Mouse (Mus musculus) erythroid progenitor cell, adult 5-6 weeks (primary cell): ENCODE measurements around the gene Tubb4a. TPM values are rescaled to one million over a fixed set of nuclear protein-coding genes. Genes with fewer than 3 reads are reported as not detected.

Experiments
- ATAC-seq: replicated peaks from 2 replicates; pipeline ENCODE4 v1.8.0; 2016; ENCODE audit warnings: moderate number of reproducible peaks, mild to moderate bottlenecking, moderate TSS enrichment, inconsistent platforms; ENCODE audit not compliant: poor library complexity, low FRiP score, severe bottlenecking
- total RNA-seq, 2 experiments: library from RNA; stranded (forward) in 1 of 2; stranded (reverse) in 1 of 2; fragments of 150-400 nt in 1 of 2; fragments of 186-747, 209-891 nt in 1 of 2; gene quantifications; 2 replicates each; pipeline versions ENCODE4 v1.2.3 to v1.2.4; 2015 to 2017; ENCODE audit warnings: low replicate concordance in 2 of 2

Gene Tubb4a
- total RNA-seq, 2 experiments from 2014 or later: not detected

DNA sequence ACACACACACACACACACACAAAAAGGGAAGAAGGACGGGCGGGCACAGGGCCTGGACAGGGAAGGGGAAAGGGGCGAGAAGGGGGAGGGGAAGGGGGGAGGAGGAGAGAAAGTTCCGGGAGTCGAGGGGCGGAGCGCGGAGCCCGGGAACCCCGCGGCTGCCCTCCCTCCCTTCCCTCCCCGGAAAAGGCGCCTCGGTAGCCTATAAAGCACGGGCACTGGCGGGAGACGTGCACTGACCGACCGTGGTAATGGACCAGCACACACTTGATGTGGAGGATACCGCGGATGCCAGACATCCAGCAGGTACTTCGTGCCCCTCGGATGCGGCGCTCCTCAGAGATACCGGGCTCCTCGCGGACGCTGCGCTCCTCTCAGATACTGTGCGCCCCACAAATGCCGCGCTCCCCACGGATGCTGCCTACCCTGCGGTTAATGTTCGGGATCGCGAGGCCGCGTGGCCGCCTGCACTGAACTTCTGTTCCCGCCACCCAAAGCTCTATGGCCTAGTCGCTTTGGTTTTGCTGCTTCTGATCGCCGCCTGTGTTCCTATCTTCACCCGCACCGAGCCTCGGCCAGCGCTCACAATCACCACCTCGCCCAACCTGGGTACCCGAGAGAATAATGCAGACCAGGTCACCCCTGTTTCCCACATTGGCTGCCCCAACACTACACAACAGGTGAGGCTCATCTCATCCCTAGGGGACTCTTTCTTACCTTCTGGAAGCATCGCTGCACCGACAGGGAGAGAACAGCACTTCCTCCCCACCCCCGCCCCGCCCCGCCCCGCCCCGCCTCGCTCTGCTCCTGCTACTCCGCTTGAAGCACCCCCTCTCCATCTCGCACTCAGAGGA is 17.8 kb upstream of the Tubb4a start, which contains the start of gene Tnfsf9:
Gene Tnfsf9, plus strand, starts transcription at position 145 of the 854 bp plus-strand sequence.
- ATAC-seq: no peak

DNA sequence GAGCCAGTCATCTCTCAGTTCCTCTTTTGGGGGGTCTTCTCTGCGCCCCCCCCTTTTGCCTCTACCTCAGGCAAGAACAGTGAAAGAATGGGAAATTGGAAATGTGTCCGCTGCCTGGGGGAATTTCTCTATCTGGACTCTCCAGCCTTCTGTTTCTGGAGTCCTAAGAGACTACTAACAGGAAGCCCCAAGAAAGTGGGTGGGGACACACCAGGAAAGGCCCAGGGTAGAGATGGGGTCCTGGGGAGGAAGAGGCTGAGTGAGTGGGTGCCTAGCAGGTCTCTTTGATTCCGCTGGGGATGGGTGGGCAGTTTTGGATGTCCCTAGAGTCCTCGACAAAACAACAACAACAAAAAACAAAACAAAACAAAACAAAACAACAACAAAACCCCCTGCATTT is 16.9 kb upstream of the Tubb4a start:
- no peak for ATAC-seq

- ATAC-seq: no peak
Measured at GRCm38 (mm10) chr17:57102276-57102675, 14.7 kb upstream of the Tubb4a start.

DNA sequence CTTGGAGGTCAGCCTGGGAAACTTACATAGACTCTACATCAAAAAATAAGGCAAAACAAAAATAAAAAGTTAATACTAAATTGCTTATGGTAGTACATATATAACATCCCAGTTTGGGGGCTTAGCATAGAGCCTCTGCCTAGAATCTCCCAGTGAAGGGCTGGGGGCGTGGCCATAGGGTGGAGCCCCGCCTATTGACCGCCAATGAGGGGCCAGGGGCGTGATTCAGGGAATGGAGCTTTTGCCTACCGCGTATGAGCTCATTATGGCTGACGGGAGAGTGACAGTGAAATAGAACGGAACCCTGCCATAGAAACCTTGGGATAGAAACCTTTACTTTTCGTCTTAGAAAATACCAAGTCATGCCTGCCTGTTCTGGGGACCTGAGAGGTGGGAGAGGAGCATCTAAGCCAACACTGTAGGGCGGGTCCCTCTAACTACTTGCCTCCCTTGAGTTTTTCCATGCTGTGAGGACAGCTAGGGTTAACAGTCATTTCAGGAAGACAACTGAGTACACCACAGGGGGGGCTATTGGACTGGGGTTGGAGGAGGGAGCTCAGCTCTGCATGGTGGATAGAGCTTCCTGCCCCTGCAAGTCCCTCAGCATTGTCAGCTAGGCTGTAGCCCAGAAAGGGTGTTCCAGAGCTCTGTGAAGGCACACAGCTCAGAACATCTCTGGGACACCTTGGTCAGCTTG is 12.2 kb upstream of the Tubb4a start:
- ATAC-seq: no peak

GRCm38 (mm10) chr17:57098321-57098720 is 10.7 kb upstream of the Tubb4a start:
- ATAC-seq: no peak

- peak; percentile 60 for ATAC-seq
Measured at GRCm38 (mm10) chr17:57096623-57096920, 9.0 kb upstream of the Tubb4a start.

GRCm38 (mm10) chr17:57095855-57096622 is 8.5 kb upstream of the Tubb4a start:
- ATAC-seq: peak; percentile 68

DNA sequence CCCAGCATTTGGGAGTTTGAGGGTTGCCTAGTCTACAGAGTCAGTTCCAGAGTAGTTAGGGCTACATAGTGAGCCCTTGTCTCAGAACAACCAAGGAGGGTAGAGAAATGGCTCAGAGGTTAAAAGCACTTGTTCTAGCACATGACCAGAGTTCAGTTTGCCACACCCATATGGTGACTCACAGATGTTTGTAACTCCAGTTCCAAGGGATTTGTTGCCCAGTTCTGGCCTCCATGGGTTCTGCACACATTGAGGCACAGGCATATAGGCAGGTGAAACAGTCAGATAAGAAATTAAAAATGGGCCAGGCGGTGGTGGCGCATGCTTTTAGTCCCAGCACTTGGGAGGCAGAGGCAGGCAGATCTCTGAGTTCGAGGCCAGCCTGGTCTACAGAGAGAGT is 6.6 kb upstream of the Tubb4a start:
- ATAC-seq: no peak

- ATAC-seq: no peak
Measured at GRCm38 (mm10) chr17:57085970-57086757, 1.4 kb downstream of the Tubb4a start.

GRCm38 (mm10) chr17:57082481-57082880 is 5.1 kb downstream of the Tubb4a start:
- no peak for ATAC-seq

DNA sequence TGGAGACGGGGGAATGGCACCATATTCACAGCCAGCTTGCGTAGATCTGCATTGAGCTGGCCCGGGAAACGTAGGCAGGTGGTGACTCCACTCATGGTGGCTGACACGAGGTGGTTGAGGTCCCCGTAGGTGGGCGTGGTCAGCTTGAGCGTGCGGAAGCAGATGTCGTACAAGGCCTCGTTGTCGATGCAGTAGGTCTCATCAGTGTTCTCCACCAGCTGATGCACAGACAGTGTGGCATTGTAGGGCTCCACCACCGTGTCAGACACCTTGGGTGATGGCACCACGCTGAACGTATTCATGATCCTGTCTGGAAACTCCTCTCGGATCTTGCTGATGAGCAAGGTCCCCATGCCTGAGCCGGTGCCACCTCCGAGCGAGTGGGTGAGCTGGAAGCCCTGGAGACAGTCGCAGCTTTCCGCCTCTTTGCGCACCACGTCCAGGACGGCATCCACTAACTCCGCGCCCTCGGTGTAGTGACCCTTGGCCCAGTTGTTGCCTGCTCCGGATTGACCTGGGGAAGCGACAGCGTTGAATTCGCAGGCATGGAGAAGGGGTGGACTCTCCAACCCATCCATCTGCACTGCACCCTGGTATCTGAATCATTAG is 6.2 kb downstream of the Tubb4a start:
- ATAC-seq: no peak

GRCm38 (mm10) chr17:57079919-57080318 is 7.7 kb downstream of the Tubb4a start:
- no peak for ATAC-seq

DNA sequence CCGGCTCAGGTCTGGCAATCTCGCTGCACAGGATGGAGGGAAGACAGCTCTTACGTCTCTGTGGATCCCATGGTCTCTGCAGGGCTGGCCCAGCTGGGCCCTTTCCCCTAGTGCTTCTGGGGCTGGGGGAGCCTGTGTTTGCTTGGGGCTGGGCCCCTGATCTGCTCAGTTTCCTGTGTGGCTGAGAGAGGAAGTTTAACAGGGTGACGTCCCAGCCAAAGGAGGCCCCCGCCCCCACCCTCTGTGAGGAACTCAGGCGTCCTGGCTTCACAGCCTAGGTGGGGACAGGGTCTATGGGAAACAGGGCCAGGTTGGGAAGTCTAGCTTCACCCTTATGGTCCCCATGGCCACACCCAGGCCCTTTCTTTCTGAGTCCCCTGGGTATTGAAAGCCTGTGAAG is 9.2 kb downstream of the Tubb4a start, which contains the start of gene Dennd1c:
Gene Dennd1c, minus strand, starts transcription at position 179 of the 400 bp plus-strand sequence.
- no peak for ATAC-seq

- no peak for ATAC-seq
Measured at GRCm38 (mm10) chr17:57076916-57077315, 10.7 kb downstream of the Tubb4a start.

- ATAC-seq: no peak
Measured at GRCm38 (mm10) chr17:57070699-57071098, 16.9 kb downstream of the Tubb4a start.

DNA sequence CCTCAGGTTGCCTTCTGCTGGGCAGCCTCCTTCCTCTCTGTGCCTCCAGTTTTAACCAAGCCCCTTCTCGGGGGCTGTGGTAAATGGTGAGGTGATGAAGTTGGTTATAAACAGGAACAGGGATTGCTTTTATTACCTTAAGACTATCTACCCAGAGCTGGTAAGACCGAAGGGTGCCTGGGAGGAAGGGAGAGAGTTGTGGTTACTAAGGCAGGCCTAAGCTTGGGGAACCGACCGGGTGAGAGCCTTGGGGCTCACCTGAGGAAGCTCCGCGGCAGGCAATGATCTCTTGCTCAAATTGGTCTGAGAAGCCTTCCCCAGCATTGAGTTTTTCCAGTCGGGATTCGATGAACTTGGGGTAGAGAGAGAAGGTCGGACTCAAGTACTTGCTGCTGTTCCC is 17.3 kb downstream of the Tubb4a start:
- no peak for ATAC-seq

GRCm38 (mm10) chr17:57066908-57067307 is 20.7 kb downstream of the Tubb4a start:
- ATAC-seq: no peak

DNA sequence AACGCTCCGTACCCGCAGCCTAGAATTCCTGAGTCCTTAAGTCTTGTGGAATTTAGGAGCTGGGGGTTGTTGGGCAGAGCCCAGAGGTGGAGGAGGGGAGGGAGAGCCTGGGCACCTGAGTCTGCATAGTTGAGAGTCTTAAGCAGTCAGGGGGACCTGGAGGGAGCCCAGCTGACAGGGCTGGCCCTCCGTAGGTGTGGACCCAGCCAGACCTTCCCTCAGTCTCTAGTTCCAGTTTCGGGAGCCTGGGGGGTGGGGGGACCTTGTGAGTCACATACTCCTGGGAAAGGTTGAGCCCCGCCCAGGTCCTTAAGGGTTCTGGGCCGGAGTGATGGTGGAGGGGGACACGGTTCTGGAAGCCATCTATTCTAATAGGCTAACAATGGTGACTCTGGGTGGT is 24.6 kb downstream of the Tubb4a start:
- ATAC-seq: no peak

- no peak for ATAC-seq
Measured at GRCm38 (mm10) chr17:57062548-57062947, 25.0 kb downstream of the Tubb4a start.
